Mouse (Mus musculus) frontal cortex, postnatal 14 days (tissue): ENCODE results near the gene Olfr479.
"Not testable (repeated sequence)": the region's sequence is repeated elsewhere in the genome, so short reads cannot be mapped to it uniquely, and the experiment has no call there.

Experiments
- DNase-seq, 2 experiments: peaks; one replicate each; pipeline ENCODE4 v3.0.0; 2022; ENCODE audit warnings: low spot score in 2 of 2

Gene Olfr479

GRCm38 (mm10) chr7:108050393-108050792 lies at the start of gene Olfr479:
Gene Olfr479, plus strand, starts transcription at chr7:108050693.
- DNase-seq: no peak

- DNase-seq: not testable (repeated sequence)
Measured at GRCm38 (mm10) chr7:108014256-108014655, 36.2 kb upstream of the Olfr479 start.

- no peak for DNase-seq
Measured at GRCm38 (mm10) chr7:108033889-108034288, 16.6 kb upstream of the Olfr479 start, which contains the start of gene Olfr478. Gene Olfr478, minus strand, starts transcription at chr7:108033989.

- no peak for DNase-seq
Measured at GRCm38 (mm10) chr7:108067246-108067645, 16.8 kb downstream of the Olfr479 start, which contains the start of gene Olfr480. Gene Olfr480, minus strand, starts transcription at chr7:108067346.

GRCm38 (mm10) chr7:108079555-108079954 lies 29.1 kb downstream of the Olfr479 start, which contains the start of gene Olfr481:
Gene Olfr481, plus strand, starts transcription at chr7:108079855.
- no peak for DNase-seq

GRCm38 (mm10) chr7:108097486-108097885 lies 47.0 kb downstream of the Olfr479 start, which contains the start of gene Olfr482:
Gene Olfr482, minus strand, starts transcription at chr7:108097586.
- DNase-seq: no peak

GRCm38 (mm10) chr7:108100549-108100948 lies 50.1 kb downstream of the Olfr479 start, which contains the start of gene Olfr483:
Gene Olfr483, plus strand, starts transcription at chr7:108100849.
- no peak for DNase-seq
